Comparison of ENCODE assay signal across 12 mouse cellular contexts in the genomic region with DNA sequence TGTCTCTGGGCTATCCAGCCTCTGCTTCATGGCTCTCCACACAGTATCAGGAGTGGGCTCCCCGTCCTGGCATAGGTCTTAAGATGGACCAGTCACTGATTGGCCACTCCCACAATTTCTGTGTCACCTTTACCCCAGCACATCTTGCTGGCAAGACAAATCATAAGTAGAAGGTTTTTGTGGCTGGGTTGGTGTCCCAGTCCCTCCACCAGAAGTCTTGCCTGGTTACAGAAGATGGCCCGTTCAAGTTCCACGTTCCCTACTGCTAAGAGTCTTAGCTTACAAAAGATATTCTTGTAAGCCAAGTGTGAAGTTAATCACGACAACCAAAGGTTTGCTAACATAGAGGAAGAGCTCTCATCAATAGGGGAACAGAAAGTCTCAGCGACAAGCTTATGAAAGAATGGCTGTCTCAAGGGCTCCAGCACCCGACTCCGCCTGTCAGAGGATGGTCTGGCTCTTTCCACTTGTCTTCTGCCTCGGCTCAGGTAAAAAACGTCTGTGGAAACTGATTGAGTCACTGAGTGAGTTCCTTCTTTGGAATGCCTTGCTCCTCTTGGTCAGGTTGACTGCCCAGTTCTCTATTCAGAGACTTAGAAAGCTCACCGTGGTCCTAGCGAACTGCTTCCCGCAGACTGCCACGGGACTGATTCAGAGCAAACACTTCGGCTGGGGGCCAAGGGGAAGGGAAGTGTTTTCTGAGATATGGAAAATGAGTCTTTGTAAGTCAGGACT. TPM values are rescaled to one million over a fixed set of nuclear protein-coding genes. Genes with fewer than 3 reads are reported as not detected.
A peak's percentile ranks its signal among the peaks of the same experiment; 100 is the strongest.
DNase-seq lines count a peak whose midpoint lies in the region; ATAC-seq and TF ChIP-seq lines count a peak whose summit lies in the region.
"Had no signal": no experiment of that assay in that cellular context is flagged by ENCODE, and none has a peak within 500 bp of the region (broad histone marks: within the 10 kb centered on the region; RNA-seq: fewer than 3 reads in every experiment).

A gene (plus strand): TSS at position 211 of the 735 bp plus-strand sequence.

- intact Hi-C loops in left cerebral cortex, adult 2 months (cut with DNase I) = no loop called here

- H3K36me3 ChIP-seq in liver, adult 2 months (ENCODE audit: control insufficient read depth, insufficient read depth, low read length) = no peaks in the 10 kb centered on the region
- H3K36me3 ChIP-seq in liver, embryonic 11.5 days (ENCODE audit: control insufficient read depth, insufficient read depth, low read length) = no peaks in the 10 kb centered on the region
- H3K36me3 ChIP-seq in heart, postnatal 0 days (replicated peaks; ENCODE audit: control insufficient read depth, insufficient read depth, low read length) = no peaks in the 10 kb centered on the region
- no peaks in the 10 kb centered on the region for H3K36me3 ChIP-seq in embryonic facial prominence, embryonic 10.5 days (replicated peaks)
- H3K36me3 ChIP-seq: limb, embryonic 15.5 days had no signal

- H3K4me3 ChIP-seq in liver, adult 2 months (ENCODE audit: insufficient read depth, low read depth, low read length) = no peak within 1 kb of the TSS
- H3K4me3 ChIP-seq in liver, embryonic 11.5 days (ENCODE audit: low read depth, low read length) = no peak within 1 kb of the TSS
- peak within 1 kb of the TSS; percentile 36; the same call in 1 of the 2 replicates for H3K4me3 ChIP-seq in heart, postnatal 0 days (ENCODE audit: low read depth, low read length)
- no peak within 1 kb of the TSS for H3K4me3 ChIP-seq in left cerebral cortex, adult 2 months
- no peak within 1 kb of the TSS for H3K4me3 ChIP-seq in embryonic facial prominence, embryonic 10.5 days
- H3K4me3 ChIP-seq: erythroblast, embryonic 14.5 days; limb, embryonic 15.5 days had no signal

- TF ChIP-seq POLR2A in liver, adult 2 months (IDR thresholded peaks at IDR 0.05; ENCODE audit: extremely low read depth, insufficient read depth, low read length) = no peak

- no peak for TF ChIP-seq EP300 in heart, postnatal 0 days (IDR thresholded peaks at IDR 0.05; ENCODE audit: low read depth)

- 64% methylated on average over 14 of the region's 14 CpGs for WGBS in liver, adult 2 months
- 62% methylated on average over 14 of the region's 14 CpGs for WGBS in liver, embryonic 11.5 days
- WGBS in heart, postnatal 0 days = 50% methylated on average over 14 of the region's 14 CpGs
- 86% methylated on average over 14 of the region's 14 CpGs for WGBS in embryonic facial prominence, embryonic 10.5 days

- peak; percentile 38 for DNase-seq in liver, adult 2 months (ENCODE audit: extremely low read depth, low read depth, low spot score)
- no peak for DNase-seq in liver, embryonic 11.5 days (ENCODE audit: low spot score)
- no peak for DNase-seq in heart, postnatal 0 days (ENCODE audit: low spot score)
- peak; percentile 72 for DNase-seq in naive thymus-derived CD4-positive, alpha-beta T cell, adult 2 months (ENCODE audit: low read depth)
- DNase-seq in thymus, postnatal 4 days = peak; percentile 66
- DNase-seq in neural tube, embryonic 10.5 days (ENCODE audit: extremely low spot score, low spot score) = no peak
- DNase-seq in left cerebral cortex, adult 2 months (ENCODE audit: extremely low spot score in 1 of 2, low spot score in 2 of 2) = no peak
- no peak for DNase-seq in embryonic facial prominence, embryonic 10.5 days (ENCODE audit: low spot score)

- no peak for TF ChIP-seq CTCF in liver, adult 2 months (IDR thresholded peaks at IDR 0.05; ENCODE audit: low read depth, low read length)
- TF ChIP-seq CTCF in heart, postnatal 0 days (IDR thresholded peaks at IDR 0.05; ENCODE audit: low read depth) = no peak
- TF ChIP-seq CTCF in left cerebral cortex, adult 2 months (IDR thresholded peaks at IDR 0.05) = no peak

- 0 out of 2 replicates have a peak within 1 kb of the TSS, but pooled peaks have one; percentile 12 for H3K27ac ChIP-seq in liver, adult 2 months (replicated peaks; ENCODE audit: insufficient read depth, low read depth, low read length)
- H3K27ac ChIP-seq in liver, embryonic 11.5 days (ENCODE audit: low read depth, low read length) = no peak within 1 kb of the TSS
- peak within 1 kb of the TSS; percentile 26; the same call in 1 of the 2 replicates for H3K27ac ChIP-seq in heart, postnatal 0 days (ENCODE audit: low read depth)
- no peak within 1 kb of the TSS for H3K27ac ChIP-seq in left cerebral cortex, adult 2 months
- no peak within 1 kb of the TSS for H3K27ac ChIP-seq in embryonic facial prominence, embryonic 10.5 days (replicated peaks)
- H3K27ac ChIP-seq: limb, embryonic 15.5 days had no signal

- H3K9me3 ChIP-seq in liver, embryonic 11.5 days (ENCODE audit: control insufficient read depth, low read length) = no peaks in the 10 kb centered on the region
- H3K9me3 ChIP-seq in heart, postnatal 0 days (replicated peaks; ENCODE audit: control insufficient read depth, low read length) = no peaks in the 10 kb centered on the region
- H3K9me3 ChIP-seq in embryonic facial prominence, embryonic 10.5 days = no peaks in the 10 kb centered on the region; the same call in 1 of the 2 replicates
- H3K9me3 ChIP-seq: limb, embryonic 15.5 days had no signal

- no peaks in the 10 kb centered on the region for H3K27me3 ChIP-seq in liver, adult 2 months (ENCODE audit: control insufficient read depth, insufficient read depth, low read length)
- H3K27me3 ChIP-seq in liver, embryonic 11.5 days (replicated peaks; ENCODE audit: control insufficient read depth, insufficient read depth, low read length) = no peaks in the 10 kb centered on the region
- no peaks in the 10 kb centered on the region for H3K27me3 ChIP-seq in heart, postnatal 0 days (ENCODE audit: control insufficient read depth, insufficient read depth, low read length)
- H3K27me3 ChIP-seq in embryonic facial prominence, embryonic 10.5 days (replicated peaks; ENCODE audit: low read depth, poor library complexity, severe bottlenecking) = no peaks in the 10 kb centered on the region
- H3K27me3 ChIP-seq: limb, embryonic 15.5 days had no signal

- ATAC-seq in liver, embryonic 11.5 days (replicated peaks; ENCODE audit: low FRiP score) = no peak
- no peak for ATAC-seq in heart, postnatal 0 days (ENCODE audit: insufficient read depth, low read depth)

- no peaks in the 10 kb centered on the region for H3K4me1 ChIP-seq in liver, adult 2 months (ENCODE audit: control insufficient read depth, insufficient read depth, low read length)
- no peaks in the 10 kb centered on the region for H3K4me1 ChIP-seq in liver, embryonic 11.5 days (replicated peaks; ENCODE audit: control insufficient read depth, insufficient read depth, low read length)
- H3K4me1 ChIP-seq in heart, postnatal 0 days (ENCODE audit: control insufficient read depth, insufficient read depth) = no peaks in the 10 kb centered on the region
- H3K4me1 ChIP-seq in embryonic facial prominence, embryonic 10.5 days = no peaks in the 10 kb centered on the region
- H3K4me1 ChIP-seq: limb, embryonic 15.5 days had no signal

- H3K4me2 ChIP-seq in liver, embryonic 11.5 days = no peak within 1 kb of the TSS
- peak within 1 kb of the TSS; percentile 26 for H3K4me2 ChIP-seq in heart, postnatal 0 days (ENCODE audit: low read depth, low read length)
- H3K4me2 ChIP-seq: limb, embryonic 15.5 days had no signal

- no peak within 1 kb of the TSS for H3K9ac ChIP-seq in liver, adult 2 months (ENCODE audit: low read depth, low read length)
- no peak within 1 kb of the TSS for H3K9ac ChIP-seq in liver, embryonic 11.5 days (ENCODE audit: low read depth, low read length)
- H3K9ac ChIP-seq in heart, postnatal 0 days (replicated peaks; ENCODE audit: low read depth, low read length) = no peak within 1 kb of the TSS
- H3K9ac ChIP-seq: limb, embryonic 15.5 days had no signal

- H3K79me2 ChIP-seq in liver, adult 2 months (ENCODE audit: control insufficient read depth, insufficient read depth, low read length) = no peaks in the 10 kb centered on the region

RNA-seq across cellular contexts. Expression of the gene that starts here (rescaled TPM):
- 0.46 and 1.5 TPM in 2 replicates for total RNA-seq in liver, adult 2 months (2014; rRNA removed)
- 0.16 and 0.29 TPM in 2 replicates for polyA plus RNA-seq in liver, adult 2 months (2012; rRNA removed)
- polyA plus RNA-seq in liver, embryonic 11.5 days (2014; fragmentation: Nextera tagmentation; extraction: Ambion mirVana) = 0.17 TPM in 1 of 2 replicates, not detected in the other
- 0.12 TPM in 1 of 2 replicates, not detected in the other for total RNA-seq in heart, postnatal 0 days (2014; rRNA removed; ENCODE audit: low replicate concordance)
- polyA plus RNA-seq in heart, postnatal 0 days (2015; fragmentation: Nextera tagmentation; extraction: Ambion mirVana) = 0.11 and 0.26 TPM in 2 replicates
- under 1 TPM; 0.12 to 0.41 TPM for total RNA-seq in left cerebral cortex, adult 2 months (2021)
- polyA plus RNA-seq in embryonic facial prominence, embryonic 10.5 days (2016; fragmentation: Nextera tagmentation; extraction: Ambion mirVana) = 0.45 TPM in 1 of 2 replicates, not detected in the other
- polyA plus RNA-seq: intestine, embryonic 14.5 days; limb, embryonic 15.5 days; neural tube, embryonic 14.5 days had no signal

Comparison
In these comparisons a context has a peak if more than half of its experiments do, and no peak if none do; other contexts are left out.
1. DNase-seq: peak in liver, adult 2 months (single experiment), naive thymus-derived CD4-positive, alpha-beta T cell, adult 2 months (single experiment) and thymus, postnatal 4 days (single experiment); none in liver, embryonic 11.5 days (single experiment), heart, postnatal 0 days (single experiment), neural tube, embryonic 10.5 days (single experiment), left cerebral cortex, adult 2 months (0 of 2) and embryonic facial prominence, embryonic 10.5 days (single experiment).
2. H3K27ac ChIP-seq: peak in liver, adult 2 months (single experiment) and heart, postnatal 0 days (single experiment); none in liver, embryonic 11.5 days (single experiment), left cerebral cortex, adult 2 months (single experiment) and embryonic facial prominence, embryonic 10.5 days (single experiment).